Mouse (Mus musculus) midbrain, embryonic 12.5 days (tissue): Measurements from ENCODE around the gene St6gal2. TPM values are rescaled to one million over a fixed set of nuclear protein-coding genes. Genes with fewer than 3 reads are reported as not detected.

Experiments used
- ATAC-seq: fragments of 200-750 bp; cut with Nextera tagmentation; 2 replicates; pipeline ENCODE4 v1.8.0; 2017; ENCODE audit warnings: low read depth, moderate TSS enrichment, moderate library complexity; ENCODE audit not compliant: low FRiP score
- H3K27ac ChIP-seq: fragments of 300-500 bp; sonication (generic); replicated peaks from 2 replicates; pipeline ENCODE4 v1.5.1; 2016; ENCODE audit warnings: mild to moderate bottlenecking
- H3K27me3 ChIP-seq: fragments of 300-500 bp; sonication (generic); 2 replicates; pipeline ENCODE4 v1.6.1; 2016; ENCODE audit warnings: mild to moderate bottlenecking
- H3K36me3 ChIP-seq: fragments of 300-500 bp; sonication (generic); 2 replicates; pipeline ENCODE4 v1.6.1; 2016
- H3K4me1 ChIP-seq: fragments of 300-500 bp; sonication (generic); 2 replicates; pipeline ENCODE4 v1.6.1; 2016
- H3K4me2 ChIP-seq: fragments of 300-500 bp; sonication (generic); replicated peaks from 2 replicates; pipeline ENCODE4 v1.6.1; 2016; ENCODE audit warnings: mild to moderate bottlenecking, moderate library complexity
- H3K4me3 ChIP-seq: fragments of 300-500 bp; sonication (generic); 2 replicates; pipeline ENCODE4 v1.5.1; 2016; ENCODE audit warnings: mild to moderate bottlenecking
- H3K9ac ChIP-seq: fragments of 300-500 bp; sonication (generic); replicated peaks from 2 replicates; pipeline ENCODE4 v1.6.1; 2016; ENCODE audit warnings: mild to moderate bottlenecking, moderate library complexity
- H3K9me3 ChIP-seq: fragments of 300-500 bp; sonication (generic); 2 replicates; pipeline ENCODE4 v1.6.1; 2016; ENCODE audit warnings: mild to moderate bottlenecking
- WGBS: fragments of 180-500 bp; shearing (Covaris S2); methylation state at CpG from one replicate; pipeline ENCODE4 v1.1.7; 2016; 5-methylcytosine and 5-hydroxymethylcytosine counted together
- polyA plus RNA-seq: library from polyadenylated mRNA; unstranded; fragments of >200 nt; fragmentation: Nextera tagmentation; extraction: Ambion mirVana; gene quantifications from 2 replicates; pipeline ENCODE4 v1.2.1, GENCODE M21; 2016

The St6gal2 gene
- 10.0 and 10.8 TPM in 2 replicates for polyA plus RNA-seq

GRCm38 (mm10) chr17:55445250-55446184 lies at the start of gene St6gal2:
Gene St6gal2 (plus strand): TSS chr17:55445382.
- H3K9ac ChIP-seq: peak within 1 kb of the TSS; percentile 78
- peak within 1 kb of the TSS; percentile 84 for H3K27ac ChIP-seq
- under 1% methylated on average over 76 of the region's 84 CpGs for WGBS
- H3K27me3 ChIP-seq: no peaks in the 10 kb centered on the region
- ATAC-seq: peak; percentile 92
- H3K9me3 ChIP-seq: no peaks in the 10 kb centered on the region
- peak within 1 kb of the TSS; percentile 72 for H3K4me3 ChIP-seq
- peaks cover 5% of the 10 kb centered on the region; the same call in 1 of the 2 replicates for H3K4me1 ChIP-seq
- H3K4me2 ChIP-seq: peak within 1 kb of the TSS; percentile 66
- no peaks in the 10 kb centered on the region for H3K36me3 ChIP-seq

GRCm38 (mm10) chr17:55406043-55406442 lies 39.1 kb upstream of the St6gal2 start:
- no peak for ATAC-seq
- Histone ChIP-seq H3K36me3 (no peaks in the 10 kb centered on the region), H3K9me3 (no peaks in the 10 kb centered on the region), H3K4me3 (no peak overlapping the region), H3K27ac (no peak overlapping the region), H3K27me3 (no peaks in the 10 kb centered on the region), H3K4me1 (no peaks in the 10 kb centered on the region), H3K9ac (no peak overlapping the region), H3K4me2 (no peak overlapping the region)
- WGBS: 90% methylated on average over 2 of the region's 2 CpGs

GRCm38 (mm10) chr17:55416519-55416918 lies 28.7 kb upstream of the St6gal2 start:
- Histone ChIP-seq H3K36me3 (no peaks in the 10 kb centered on the region), H3K27me3 (no peaks in the 10 kb centered on the region), H3K4me3 (no peak overlapping the region), H3K9ac (no peak overlapping the region), H3K4me1 (no peaks in the 10 kb centered on the region), H3K27ac (no peak overlapping the region), H3K9me3 (no peaks in the 10 kb centered on the region), H3K4me2 (no peak overlapping the region)
- 93% methylated on average over 2 of the region's 2 CpGs for WGBS
- no peak for ATAC-seq

GRCm38 (mm10) chr17:55446185-55446527 lies 974 bp downstream of the St6gal2 start:
- ATAC-seq: no peak

GRCm38 (mm10) chr17:55446698-55447097 lies 1.5 kb downstream of the St6gal2 start:
- no peak for ATAC-seq
- peak overlapping the region; percentile 66 for H3K4me2 ChIP-seq
- peak overlapping the region; percentile 78; the same call in 1 of the 2 replicates for H3K9ac ChIP-seq
- no peaks in the 10 kb centered on the region for H3K27me3 ChIP-seq
- H3K27ac ChIP-seq: no peak overlapping the region
- H3K4me1 ChIP-seq: peaks cover 5% of the 10 kb centered on the region; the same call in 1 of the 2 replicates
- H3K4me3 ChIP-seq: peak overlapping the region; percentile 72
- no peaks in the 10 kb centered on the region for H3K9me3 ChIP-seq
- 19% methylated on average over 4 of the region's 4 CpGs for WGBS
- no peaks in the 10 kb centered on the region for H3K36me3 ChIP-seq

More at GRCm38 (mm10) chr17:55446185-55446527, 974 bp downstream of the St6gal2 start:
- Histone ChIP-seq H3K9me3 (no peaks in the 10 kb centered on the region), H3K27me3 (no peaks in the 10 kb centered on the region), H3K4me1 (peaks cover 5% of the 10 kb centered on the region; the same call in 1 of the 2 replicates), H3K4me3 (peak overlapping the region; percentile 72), H3K36me3 (no peaks in the 10 kb centered on the region), H3K27ac (peak overlapping the region; percentile 84), H3K9ac (peak overlapping the region; percentile 78), H3K4me2 (peak overlapping the region; percentile 66)
- under 1% methylated on average over 6 of the region's 6 CpGs for WGBS

GRCm38 (mm10) chr17:55450943-55451342 lies 5.8 kb downstream of the St6gal2 start:
- no peaks in the 10 kb centered on the region for H3K9me3 ChIP-seq
- H3K4me1 ChIP-seq: peaks cover 5% of the 10 kb centered on the region; the same call in 1 of the 2 replicates
- H3K4me3 ChIP-seq: no peak overlapping the region
- no peak for ATAC-seq
- no peak overlapping the region for H3K9ac ChIP-seq
- 72% methylated on average over 2 of the region's 2 CpGs for WGBS
- H3K4me2 ChIP-seq: no peak overlapping the region
- H3K36me3 ChIP-seq: no peaks in the 10 kb centered on the region
- no peak overlapping the region for H3K27ac ChIP-seq
- H3K27me3 ChIP-seq: no peaks in the 10 kb centered on the region

GRCm38 (mm10) chr17:55454487-55454886 lies 9.3 kb downstream of the St6gal2 start:
- no peak for ATAC-seq
- Histone ChIP-seq H3K4me1 (no peaks in the 10 kb centered on the region), H3K4me2 (no peak overlapping the region), H3K9me3 (no peaks in the 10 kb centered on the region), H3K36me3 (no peaks in the 10 kb centered on the region), H3K9ac (no peak overlapping the region), H3K27ac (no peak overlapping the region), H3K27me3 (no peaks in the 10 kb centered on the region), H3K4me3 (no peak overlapping the region)
- WGBS: 72% methylated on average over 3 of the region's 3 CpGs

GRCm38 (mm10) chr17:55460187-55460586 lies 15.0 kb downstream of the St6gal2 start:
- H3K4me3 ChIP-seq: no peak overlapping the region
- WGBS: 82% methylated on average over 1 of the region's 1 CpGs
- H3K4me2 ChIP-seq: no peak overlapping the region
- no peak overlapping the region for H3K9ac ChIP-seq
- H3K27ac ChIP-seq: no peak overlapping the region
- no peaks in the 10 kb centered on the region for H3K9me3 ChIP-seq
- no peaks in the 10 kb centered on the region for H3K27me3 ChIP-seq
- no peaks in the 10 kb centered on the region for H3K36me3 ChIP-seq
- H3K4me1 ChIP-seq: no peaks in the 10 kb centered on the region
- ATAC-seq: no peak

- no peak overlapping the region for H3K27ac ChIP-seq
- H3K9ac ChIP-seq: no peak overlapping the region
- 86% methylated on average over 3 of the region's 3 CpGs for WGBS
- no peaks in the 10 kb centered on the region for H3K36me3 ChIP-seq
- no peaks in the 10 kb centered on the region for H3K27me3 ChIP-seq
- no peak overlapping the region for H3K4me2 ChIP-seq
- H3K4me1 ChIP-seq: no peaks in the 10 kb centered on the region
- no peak for ATAC-seq
- no peaks in the 10 kb centered on the region for H3K9me3 ChIP-seq
- H3K4me3 ChIP-seq: no peak overlapping the region
These were observed 22.4 kb downstream of the St6gal2 start for GRCm38 (mm10) chr17:55467579-55467978.

GRCm38 (mm10) chr17:55468963-55469362 lies 23.8 kb downstream of the St6gal2 start:
- Histone ChIP-seq H3K36me3 (no peaks in the 10 kb centered on the region), H3K27me3 (no peaks in the 10 kb centered on the region), H3K4me3 (no peak overlapping the region), H3K4me1 (no peaks in the 10 kb centered on the region), H3K27ac (no peak overlapping the region), H3K4me2 (no peak overlapping the region), H3K9ac (no peak overlapping the region), H3K9me3 (no peaks in the 10 kb centered on the region)
- no peak for ATAC-seq

- H3K4me2 ChIP-seq: no peak overlapping the region
- ATAC-seq: no peak
- 88% methylated on average over 4 of the region's 4 CpGs for WGBS
- no peaks in the 10 kb centered on the region for H3K36me3 ChIP-seq
- no peak overlapping the region for H3K27ac ChIP-seq
- H3K4me1 ChIP-seq: no peaks in the 10 kb centered on the region
- H3K4me3 ChIP-seq: no peak overlapping the region
- H3K9ac ChIP-seq: no peak overlapping the region
- no peaks in the 10 kb centered on the region for H3K27me3 ChIP-seq
- H3K9me3 ChIP-seq: no peaks in the 10 kb centered on the region
These were observed 30.8 kb downstream of the St6gal2 start for GRCm38 (mm10) chr17:55475974-55476373.

GRCm38 (mm10) chr17:55477361-55477760 lies 32.2 kb downstream of the St6gal2 start:
- H3K36me3 ChIP-seq: peaks cover 2% of the 10 kb centered on the region
- ATAC-seq: peak; percentile 74
- H3K4me1 ChIP-seq: no peaks in the 10 kb centered on the region
- no peaks in the 10 kb centered on the region for H3K27me3 ChIP-seq
- H3K4me2 ChIP-seq: no peak overlapping the region
- no peak overlapping the region for H3K9ac ChIP-seq
- H3K9me3 ChIP-seq: no peaks in the 10 kb centered on the region
- no peak overlapping the region for H3K27ac ChIP-seq
- H3K4me3 ChIP-seq: no peak overlapping the region
